Mouse (Mus musculus) lung, embryonic 15.5 days (tissue): ENCODE measurements around the gene Spocd1. TPM values are rescaled to one million over a fixed set of nuclear protein-coding genes. Genes with fewer than 3 reads are reported as not detected.
"Not testable (repeated sequence)": the region's sequence is repeated elsewhere in the genome, so short reads cannot be mapped to it uniquely, and the experiment has no call there.

Source experiments
- ATAC-seq: fragments of 200-750 bp; cut with Nextera tagmentation; 2 replicates; pipeline ENCODE4 v1.8.0; 2017; ENCODE audit warnings: moderate number of reproducible peaks, borderline replicate concordance; ENCODE audit not compliant: low FRiP score, low TSS enrichment; ENCODE audit errors: extremely low read depth
- H3K27ac ChIP-seq: fragments of 300-500 bp; sonication (generic); 2 replicates; pipeline ENCODE4 v1.5.1; 2015; ENCODE audit warnings: moderate library complexity, mild to moderate bottlenecking, inconsistent platforms
- H3K27me3 ChIP-seq: fragments of 300-500 bp; sonication (generic); 2 replicates; pipeline ENCODE4 v1.6.1; 2015; ENCODE audit warnings: inconsistent platforms
- H3K36me3 ChIP-seq: fragments of 300-500 bp; sonication (generic); 2 replicates; pipeline ENCODE4 v1.6.1; 2015; ENCODE audit warnings: inconsistent platforms
- H3K4me1 ChIP-seq: fragments of 300-500 bp; sonication (generic); 2 replicates; pipeline ENCODE4 v1.6.1; 2015; ENCODE audit warnings: inconsistent platforms
- H3K4me2 ChIP-seq: fragments of 300-500 bp; sonication (generic); 2 replicates; pipeline ENCODE4 v1.6.1; 2015; ENCODE audit warnings: inconsistent platforms, mild to moderate bottlenecking, moderate library complexity
- H3K4me3 ChIP-seq: fragments of 300-500 bp; sonication (generic); 2 replicates; pipeline ENCODE4 v1.5.1; 2015; ENCODE audit warnings: mild to moderate bottlenecking, inconsistent platforms
- H3K9ac ChIP-seq: fragments of 300-500 bp; sonication (generic); 2 replicates; pipeline ENCODE4 v1.6.1; 2015; ENCODE audit warnings: inconsistent platforms
- H3K9me3 ChIP-seq: fragments of 300-500 bp; sonication (generic); 2 replicates; pipeline ENCODE4 v1.6.1; 2016; ENCODE audit warnings: inconsistent platforms
- whole genome bisulfite sequencing: fragments of 180-500 bp; shearing (Covaris S2); methylation state at CpG from one replicate; pipeline ENCODE4 v1.1.7; 2015; 5-methylcytosine and 5-hydroxymethylcytosine counted together
- polyA plus RNA-seq: library from polyadenylated mRNA; unstranded; fragments of >200 nt; fragmentation: Nextera tagmentation; extraction: Ambion mirVana; gene quantifications from 2 replicates; pipeline ENCODE4 v1.2.1, GENCODE M21; 2015

Gene Spocd1
- 0.08 and 0.09 TPM in 2 replicates for polyA plus RNA-seq

DNA sequence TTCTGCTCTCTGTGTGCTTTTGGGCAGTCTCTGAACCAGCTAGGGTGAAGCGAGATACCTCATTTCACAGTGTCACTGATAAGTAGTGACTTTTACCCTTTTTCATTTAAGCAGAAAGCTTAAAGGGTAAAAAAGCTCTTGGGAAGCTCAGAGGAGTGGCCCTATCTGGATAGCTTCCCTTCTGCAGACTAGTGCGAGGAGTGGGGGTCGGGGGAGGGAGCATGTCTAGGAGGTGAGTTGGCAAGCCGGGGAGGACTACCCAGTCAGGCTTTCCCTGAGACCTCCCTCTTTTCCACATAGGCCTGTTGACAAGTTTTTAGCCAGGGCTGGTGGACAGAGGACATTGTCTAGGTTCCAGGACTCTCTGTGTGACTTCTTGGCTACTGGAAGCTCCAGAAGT, at the start of gene Spocd1:
Gene Spocd1, plus strand, starts transcription at position 301 of the 400 bp plus-strand sequence.
- Histone ChIP-seq H3K4me3 (peak within 1 kb of the TSS; percentile 19; the same call in 1 of the 2 replicates), H3K9me3 (no peaks in the 10 kb centered on the region), H3K9ac (0 out of 2 replicates have a peak within 1 kb of the TSS, but pooled peaks have one; percentile 18), H3K27me3 (no peaks in the 10 kb centered on the region), H3K36me3 (no peaks in the 10 kb centered on the region), H3K4me2 (peak within 1 kb of the TSS; percentile 55), H3K4me1 (peaks cover 9% of the 10 kb centered on the region), H3K27ac (no peak within 1 kb of the TSS)
- 32% methylated on average over 4 of the region's 4 CpGs for WGBS
- ATAC-seq = no peak

DNA sequence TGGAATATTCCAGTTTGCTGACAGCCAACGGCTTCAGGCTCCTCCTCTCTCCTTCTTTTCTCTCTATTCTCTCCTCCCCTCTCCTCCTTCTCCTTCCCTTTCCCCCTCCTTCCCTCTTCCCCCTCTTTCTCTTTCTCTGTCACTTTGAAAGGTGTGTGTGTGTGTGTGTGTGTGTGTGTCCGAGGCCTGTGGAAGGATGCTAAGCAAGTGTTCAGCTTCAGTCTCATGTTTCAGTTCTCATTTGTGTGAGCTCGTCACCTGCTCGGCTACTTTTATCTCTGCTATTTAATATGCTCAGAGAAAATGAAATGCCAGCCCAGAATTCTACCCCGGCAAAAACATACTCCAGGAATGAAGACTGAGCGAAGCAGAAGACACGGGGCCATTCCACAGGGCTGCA, 48.4 kb upstream of the Spocd1 start:
- 48% methylated on average over 7 of the region's 7 CpGs for WGBS
- Histone ChIP-seq H3K9me3 (no peaks in the 10 kb centered on the region), H3K9ac (no peak overlapping the region), H3K27ac (no peak overlapping the region), H3K4me2 (no peak overlapping the region), H3K27me3 (no peaks in the 10 kb centered on the region), H3K4me3 (no peak overlapping the region), H3K36me3 (no peaks in the 10 kb centered on the region), H3K4me1 (peaks cover 38% of the 10 kb centered on the region)
- ATAC-seq = no peak

DNA sequence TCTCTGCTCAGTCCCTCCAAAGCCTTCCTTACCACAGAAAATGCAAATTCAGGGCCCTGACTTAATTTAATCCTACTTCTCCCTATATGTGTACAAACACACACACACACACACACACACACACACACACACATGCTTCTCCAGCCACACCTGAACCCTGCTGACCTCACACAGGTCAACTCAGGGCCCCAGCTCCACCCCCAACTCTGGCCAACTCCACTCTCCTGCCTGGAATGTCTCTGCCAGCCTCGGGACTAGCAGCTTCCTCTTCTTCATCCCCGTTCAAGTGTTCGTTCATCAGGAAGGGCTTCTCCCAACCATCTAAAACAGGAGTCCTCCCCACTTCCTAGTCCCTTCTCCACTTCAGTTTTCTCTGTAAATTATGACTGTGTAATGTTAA, 47.4 kb upstream of the Spocd1 start:
- Histone ChIP-seq H3K27ac (peak overlapping the region; percentile 76), H3K4me2 (no peak overlapping the region), H3K9me3 (no peaks in the 10 kb centered on the region), H3K36me3 (no peaks in the 10 kb centered on the region), H3K4me3 (no peak overlapping the region), H3K27me3 (no peaks in the 10 kb centered on the region), H3K9ac (no peak overlapping the region), H3K4me1 (peaks cover 36% of the 10 kb centered on the region)
- 19% methylated on average over 3 of the region's 3 CpGs for WGBS
- no peak for ATAC-seq

DNA sequence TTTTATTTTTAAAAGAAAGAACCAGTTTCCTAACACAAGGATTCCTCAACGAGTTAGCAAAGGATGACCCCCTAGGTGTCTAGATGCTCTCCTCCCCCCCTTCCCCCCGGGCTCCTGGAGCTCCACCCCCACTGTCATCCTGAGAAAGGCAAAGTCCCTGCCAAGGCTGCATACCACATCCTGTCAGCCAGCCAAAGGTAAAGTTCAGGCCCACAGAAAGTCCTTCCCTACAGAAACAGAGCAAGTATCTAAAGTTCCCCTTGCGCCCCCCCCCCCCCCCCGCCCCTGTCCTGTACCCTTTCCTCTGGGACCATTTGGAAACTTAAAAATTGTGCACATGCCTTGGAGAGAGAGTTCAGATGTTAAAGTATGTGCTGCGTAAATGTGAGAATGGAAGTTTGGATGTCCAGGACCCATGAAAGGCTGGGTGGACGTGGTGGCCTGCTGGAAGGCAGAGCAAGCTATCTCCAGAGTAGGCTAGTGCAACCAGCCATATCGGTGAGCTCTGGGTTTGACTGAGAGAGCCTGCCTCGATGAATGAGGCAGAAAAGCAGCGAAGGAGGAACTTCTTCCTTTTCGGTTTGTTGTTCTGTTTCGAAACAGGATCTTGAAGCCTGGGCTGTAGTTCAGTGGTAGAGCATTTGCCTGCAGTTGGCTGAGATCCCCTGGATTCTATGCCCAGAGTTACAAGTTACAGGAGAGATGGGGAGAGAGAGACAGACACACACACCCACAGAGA, 46.3 kb upstream of the Spocd1 start:
- WGBS = 16% methylated on average over 11 of the region's 11 CpGs
- no peak overlapping the region for H3K9ac ChIP-seq

DNA sequence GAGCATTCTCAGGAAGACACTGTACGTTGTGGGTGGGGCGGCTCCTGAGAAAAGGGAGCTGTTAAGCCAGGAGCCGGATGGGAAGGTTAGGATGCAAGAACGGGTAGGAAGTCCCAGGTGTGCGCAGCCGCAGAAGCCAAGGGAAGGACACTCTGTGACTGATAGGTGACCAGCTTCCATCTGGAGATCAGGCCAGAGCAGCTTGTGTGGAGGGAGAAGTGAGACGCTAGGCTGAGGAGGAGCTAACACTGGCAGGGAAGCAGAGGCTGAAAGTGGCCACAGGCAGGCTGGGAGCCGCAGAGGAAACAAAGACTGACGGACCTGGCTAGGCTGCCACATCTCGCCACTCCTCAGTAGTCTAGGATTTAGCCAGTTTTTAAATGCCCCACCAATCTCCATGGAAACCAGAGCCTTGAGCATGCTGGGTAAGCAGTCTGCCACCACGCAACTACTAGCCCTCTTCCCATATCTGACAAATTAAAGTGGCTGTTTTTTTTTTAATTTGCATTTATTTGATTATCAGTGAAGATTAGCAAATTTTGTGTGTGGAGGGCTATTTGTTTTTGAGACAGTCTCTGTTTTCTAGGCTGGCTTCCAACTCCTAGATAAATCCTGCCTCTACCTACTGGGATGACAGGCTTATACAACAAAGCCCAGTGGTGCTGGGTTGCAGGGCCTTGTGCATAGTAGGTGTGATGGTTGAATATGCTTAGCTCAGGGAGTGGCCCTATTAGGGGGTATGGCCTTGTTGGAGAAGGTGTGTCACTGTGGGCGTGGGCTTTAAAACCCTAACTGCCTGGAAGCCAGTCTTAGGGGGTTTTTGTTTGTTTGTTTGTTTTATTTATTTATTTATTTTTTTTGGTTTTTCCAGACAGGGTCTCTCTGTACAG, 44.8 kb upstream of the Spocd1 start:
- Histone ChIP-seq H3K36me3 (no peaks in the 10 kb centered on the region), H3K4me2 (0 out of 2 replicates have a peak overlapping the region, but pooled peaks have one; percentile 6), H3K27me3 (no peaks in the 10 kb centered on the region), H3K27ac (no peak overlapping the region), H3K4me3 (no peak overlapping the region), H3K9ac (no peak overlapping the region), H3K9me3 (no peaks in the 10 kb centered on the region), H3K4me1 (peaks cover 22% of the 10 kb centered on the region)
- 71% methylated on average over 12 of the region's 12 CpGs for WGBS
- ATAC-seq = no peak

More for the DNA sequence above, 46.3 kb upstream of the Spocd1 start:
- H3K4me2 ChIP-seq = peak overlapping the region; percentile 43
- H3K4me3 ChIP-seq = peak overlapping the region; percentile 4
- H3K27me3 ChIP-seq = no peaks in the 10 kb centered on the region
- ATAC-seq = peak; percentile 65; the same call in 1 of the 2 replicates
- H3K27ac ChIP-seq = peak overlapping the region; percentile 76
- no peaks in the 10 kb centered on the region for H3K36me3 ChIP-seq
- H3K4me1 ChIP-seq = peaks cover 27% of the 10 kb centered on the region
- no peaks in the 10 kb centered on the region for H3K9me3 ChIP-seq

DNA sequence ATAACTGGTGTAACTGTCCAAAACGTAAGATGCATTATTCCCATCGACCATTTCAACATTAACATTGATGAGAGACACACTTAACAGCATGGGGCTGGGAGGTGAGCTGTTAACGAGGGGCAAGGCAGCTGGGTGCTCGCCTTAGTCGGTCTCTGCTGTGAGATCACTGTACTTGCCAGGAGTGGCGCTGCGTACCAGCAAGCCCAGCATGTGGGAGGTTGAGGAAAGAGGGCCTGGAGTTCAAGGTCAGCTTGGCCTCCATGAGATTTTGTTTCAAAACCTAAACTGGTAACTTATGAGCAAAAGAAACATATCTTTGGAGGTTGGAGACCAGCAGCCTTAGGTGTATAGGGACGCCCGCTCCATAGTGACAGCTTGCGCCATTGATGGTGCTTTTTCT, 39.4 kb upstream of the Spocd1 start:
- H3K4me2 ChIP-seq = no peak overlapping the region
- H3K36me3 ChIP-seq = no peaks in the 10 kb centered on the region
- H3K9ac ChIP-seq = no peak overlapping the region
- 81% methylated on average over 10 of the region's 10 CpGs for WGBS
- no peak overlapping the region for H3K4me3 ChIP-seq
- ATAC-seq = no peak
- H3K4me1 ChIP-seq = no peaks in the 10 kb centered on the region
- no peaks in the 10 kb centered on the region for H3K9me3 ChIP-seq
- H3K27ac ChIP-seq = no peak overlapping the region
- no peaks in the 10 kb centered on the region for H3K27me3 ChIP-seq

DNA sequence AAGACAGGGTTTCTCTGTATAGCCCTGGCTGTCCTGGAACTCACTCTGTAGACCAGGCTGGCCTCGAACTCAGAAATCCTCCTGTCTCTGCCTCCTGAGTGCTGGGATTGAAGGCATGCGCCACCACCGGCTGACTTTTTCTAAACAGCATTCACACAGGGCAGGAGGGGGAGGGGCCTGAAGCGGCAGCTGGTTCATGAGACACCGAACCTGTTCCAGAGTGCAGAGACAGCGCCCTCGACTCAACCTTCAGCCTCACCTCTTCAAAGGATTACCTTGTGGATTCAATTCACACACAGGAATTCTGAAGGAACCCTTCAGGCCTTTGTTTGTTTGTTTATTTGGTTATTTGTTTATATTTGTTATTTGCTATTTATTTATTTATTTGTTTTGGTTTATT, 39.0 kb upstream of the Spocd1 start:
- no peaks in the 10 kb centered on the region for H3K36me3 ChIP-seq
- H3K27ac ChIP-seq = no peak overlapping the region
- H3K9ac ChIP-seq = no peak overlapping the region
- H3K4me1 ChIP-seq = no peaks in the 10 kb centered on the region
- WGBS = 80% methylated on average over 7 of the region's 7 CpGs
- no peaks in the 10 kb centered on the region for H3K9me3 ChIP-seq
- H3K4me3 ChIP-seq = no peak overlapping the region
- H3K27me3 ChIP-seq = no peaks in the 10 kb centered on the region
- ATAC-seq = no peak
- H3K4me2 ChIP-seq = no peak overlapping the region

DNA sequence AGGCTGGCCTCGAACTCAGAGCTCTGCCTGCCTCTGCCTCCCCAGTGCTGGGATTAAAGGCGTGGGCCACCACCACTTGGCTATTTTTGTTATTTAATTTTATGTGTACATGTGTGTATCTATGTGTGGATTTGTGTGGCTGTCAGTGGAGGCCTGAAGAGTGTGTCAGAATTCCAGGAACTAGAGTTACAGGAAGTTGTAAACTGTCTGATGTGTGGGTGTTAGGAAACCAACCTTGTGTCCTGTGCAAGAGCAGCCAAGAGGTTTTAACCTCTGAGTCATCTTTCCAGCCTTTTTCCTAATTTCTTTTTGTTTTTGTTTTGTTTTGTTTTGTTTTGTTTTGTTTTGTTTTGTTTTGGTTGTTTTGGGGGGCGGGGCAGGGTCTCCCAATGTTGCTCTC, 34.2 kb upstream of the Spocd1 start:
- Histone ChIP-seq H3K9me3 (no peaks in the 10 kb centered on the region), H3K4me1 (no peaks in the 10 kb centered on the region), H3K4me3 (no peak overlapping the region), H3K36me3 (no peaks in the 10 kb centered on the region), H3K4me2 (no peak overlapping the region), H3K27ac (no peak overlapping the region), H3K9ac (no peak overlapping the region), H3K27me3 (no peaks in the 10 kb centered on the region)
- WGBS = 87% methylated on average over 3 of the region's 3 CpGs
- ATAC-seq = no peak

DNA sequence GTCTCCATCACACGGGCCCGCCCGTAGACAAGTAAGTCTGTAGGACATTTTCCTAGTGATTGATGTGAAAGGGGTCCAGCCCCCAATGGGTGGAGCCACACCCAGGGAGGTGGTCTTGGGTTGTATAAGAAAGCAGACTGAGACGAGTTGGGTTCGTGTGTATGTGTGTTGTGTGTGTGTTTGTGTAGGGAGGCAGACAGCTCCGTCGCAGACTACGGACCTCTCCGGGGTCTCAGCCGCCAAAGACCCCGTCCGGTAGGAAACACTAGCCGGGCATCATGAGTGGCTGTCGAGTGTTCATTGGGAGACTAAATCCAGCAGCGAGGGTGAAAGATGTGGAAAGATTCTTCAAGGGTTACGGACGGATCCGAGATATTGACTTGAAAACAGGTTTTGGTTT, 30.2 kb upstream of the Spocd1 start:
- not testable (repeated sequence) for H3K9me3 ChIP-seq, H3K4me1 ChIP-seq, ATAC-seq, H3K4me3 ChIP-seq, H3K27me3 ChIP-seq, H3K36me3 ChIP-seq, H3K4me2 ChIP-seq, H3K27ac ChIP-seq, H3K9ac ChIP-seq
- 94% methylated on average over 18 of the region's 18 CpGs for WGBS

DNA sequence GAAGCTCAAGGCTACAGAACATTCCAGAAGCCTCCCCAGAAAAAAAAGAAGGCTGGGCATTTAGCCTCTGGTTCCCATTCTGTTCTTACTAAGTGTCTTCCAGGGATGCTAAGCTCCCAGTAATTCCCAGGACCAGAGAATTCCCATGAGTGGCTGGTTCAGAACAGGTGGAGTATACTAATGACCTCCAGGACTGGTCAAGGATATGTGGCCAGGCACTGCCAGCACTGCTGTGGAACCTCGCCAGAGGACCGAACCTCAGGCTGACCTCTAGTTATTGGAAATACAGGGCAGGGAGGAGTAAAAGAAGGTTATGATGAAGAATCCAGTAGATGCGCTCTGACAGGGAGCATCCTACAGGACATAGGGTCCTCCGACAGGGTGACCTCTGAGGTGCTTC, 26.7 kb upstream of the Spocd1 start:
- no peaks in the 10 kb centered on the region for H3K9me3 ChIP-seq
- H3K36me3 ChIP-seq = no peaks in the 10 kb centered on the region
- no peak for ATAC-seq
- no peaks in the 10 kb centered on the region for H3K4me1 ChIP-seq
- no peak overlapping the region for H3K27ac ChIP-seq
- no peak overlapping the region for H3K4me2 ChIP-seq
- 83% methylated on average over 4 of the region's 4 CpGs for WGBS
- H3K27me3 ChIP-seq = no peaks in the 10 kb centered on the region
- no peak overlapping the region for H3K4me3 ChIP-seq
- H3K9ac ChIP-seq = no peak overlapping the region

DNA sequence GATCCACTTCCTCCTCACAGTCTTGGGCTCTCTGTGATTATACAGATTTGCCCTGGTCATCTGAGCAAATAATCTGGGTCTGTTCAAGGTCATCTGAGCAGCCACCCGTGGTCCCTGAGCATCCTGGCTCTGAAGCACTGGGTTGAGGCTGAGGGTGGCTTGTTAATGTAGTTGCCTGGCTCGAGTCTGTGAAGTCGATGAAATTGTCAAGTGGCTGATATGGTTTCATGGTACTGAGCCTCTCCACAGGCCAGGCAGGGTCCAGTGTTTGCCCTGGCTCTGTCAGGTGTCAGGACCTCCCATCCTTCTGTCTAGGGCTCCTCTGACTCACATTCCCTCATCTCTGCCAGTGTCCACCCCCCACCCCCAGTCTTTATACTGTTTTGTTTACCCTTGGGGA, 25.5 kb upstream of the Spocd1 start:
- H3K27ac ChIP-seq = no peak overlapping the region
- ATAC-seq = no peak
- 23% methylated on average over 3 of the region's 3 CpGs for WGBS
- H3K27me3 ChIP-seq = no peaks in the 10 kb centered on the region
- no peaks in the 10 kb centered on the region for H3K4me1 ChIP-seq
- no peak overlapping the region for H3K4me2 ChIP-seq
- no peaks in the 10 kb centered on the region for H3K9me3 ChIP-seq
- no peaks in the 10 kb centered on the region for H3K36me3 ChIP-seq
- no peak overlapping the region for H3K4me3 ChIP-seq
- no peak overlapping the region for H3K9ac ChIP-seq

DNA sequence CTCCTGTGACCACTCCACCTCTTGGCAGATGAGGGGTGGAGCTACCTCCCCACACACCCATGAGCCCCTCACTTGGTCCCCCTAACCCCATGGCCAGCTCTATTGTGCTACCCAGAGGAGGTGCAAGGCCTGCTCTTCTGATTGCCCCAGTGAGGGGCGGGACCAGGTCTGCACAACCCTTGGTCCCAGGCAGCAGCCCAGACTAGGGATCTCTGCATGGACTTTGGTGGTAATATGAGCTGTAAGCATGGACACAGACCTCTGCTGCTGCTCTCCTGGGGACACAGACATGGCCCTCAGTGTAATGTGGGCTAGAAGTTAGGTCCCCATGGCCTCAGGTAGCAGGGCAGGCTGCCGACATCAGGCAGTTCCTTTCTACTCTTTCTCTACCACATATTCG, 24.0 kb upstream of the Spocd1 start:
- Histone ChIP-seq H3K27ac (no peak overlapping the region), H3K4me1 (no peaks in the 10 kb centered on the region), H3K9me3 (no peaks in the 10 kb centered on the region), H3K4me2 (no peak overlapping the region), H3K4me3 (no peak overlapping the region), H3K9ac (no peak overlapping the region), H3K36me3 (no peaks in the 10 kb centered on the region), H3K27me3 (no peaks in the 10 kb centered on the region)
- ATAC-seq = no peak
- 84% methylated on average over 3 of the region's 3 CpGs for WGBS
